Mouse (Mus musculus) heart, embryonic 10.5 days (tissue): ENCODE measurements around the gene Galnt13. TPM values are rescaled to one million over a fixed set of nuclear protein-coding genes. Genes with fewer than 3 reads are reported as not detected.
"Not testable (repeated sequence)": the region's sequence is repeated elsewhere in the genome, so short reads cannot be mapped to it uniquely, and the experiment has no call there.

Experiments
- DNase-seq: peaks from one replicate; pipeline ENCODE4 v3.0.0-alpha.2; 2017; ENCODE audit warnings: low spot score
- H3K27ac ChIP-seq: fragments of 300-500 bp; sonication (generic); 2 replicates; pipeline ENCODE4 v1.5.1; 2016; ENCODE audit warnings: mild to moderate bottlenecking
- H3K27me3 ChIP-seq: fragments of 300-500 bp; sonication (generic); 2 replicates; pipeline ENCODE4 v1.6.1; 2016; ENCODE audit warnings: mild to moderate bottlenecking; ENCODE audit not compliant: poor library complexity, insufficient read depth, severe bottlenecking
- H3K36me3 ChIP-seq: fragments of 300-500 bp; sonication (generic); 2 replicates; pipeline ENCODE4 v1.6.1; 2016; ENCODE audit warnings: mild to moderate bottlenecking, moderate library complexity
- H3K4me1 ChIP-seq: fragments of 300-500 bp; sonication (generic); 2 replicates; pipeline ENCODE4 v1.6.1; 2016; ENCODE audit warnings: mild to moderate bottlenecking
- H3K4me3 ChIP-seq: fragments of 300-500 bp; sonication (generic); 2 replicates; pipeline ENCODE4 v1.5.1; 2016; ENCODE audit warnings: mild to moderate bottlenecking, moderate library complexity
- H3K9me3 ChIP-seq: fragments of 300-500 bp; sonication (generic); 2 replicates; pipeline ENCODE4 v1.6.1; 2016; ENCODE audit warnings: mild to moderate bottlenecking, moderate library complexity
- WGBS: fragments of 180-500 bp; shearing (Covaris S2); methylation state at CpG from one replicate; pipeline ENCODE4 v1.1.7; 2016; 5-methylcytosine and 5-hydroxymethylcytosine counted together
- polyA plus RNA-seq: library from polyadenylated mRNA; unstranded; fragments of >200 nt; fragmentation: Nextera tagmentation; extraction: Ambion mirVana; gene quantifications from 2 replicates; pipeline ENCODE4 v1.2.1, GENCODE M21; 2016

Gene Galnt13
- polyA plus RNA-seq, 1 experiment from 2014 or later, result 0.15 TPM

DNA sequence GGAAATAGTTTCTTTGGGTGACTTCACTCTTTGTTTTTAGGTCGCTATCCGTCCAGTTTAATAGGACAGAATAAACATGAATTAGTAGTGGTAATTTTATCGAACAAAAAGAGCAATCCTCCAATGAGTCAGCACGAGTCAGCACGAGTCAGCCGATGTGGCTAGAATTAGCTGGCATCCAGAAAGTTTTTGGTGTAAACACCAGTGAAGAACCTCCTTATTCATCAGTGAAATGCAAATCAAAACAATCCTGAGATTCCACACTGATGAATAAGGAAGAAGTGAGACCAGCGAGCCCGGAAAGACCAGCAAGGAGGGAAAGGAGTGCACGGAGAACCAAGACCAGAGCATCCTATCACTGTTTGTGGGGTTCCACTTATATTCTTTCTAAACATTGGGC is 131.5 kb downstream of the Galnt13 start:
- no peaks in the 10 kb centered on the region for H3K36me3 ChIP-seq
- no peak overlapping the region for H3K4me3 ChIP-seq
- H3K27me3 ChIP-seq, result no peaks in the 10 kb centered on the region
- no peak for DNase-seq
- WGBS, result 84% methylated on average over 9 of the region's 9 CpGs
- no peaks in the 10 kb centered on the region for H3K4me1 ChIP-seq
- H3K9me3 ChIP-seq, result no peaks in the 10 kb centered on the region
- no peak overlapping the region for H3K27ac ChIP-seq

DNA sequence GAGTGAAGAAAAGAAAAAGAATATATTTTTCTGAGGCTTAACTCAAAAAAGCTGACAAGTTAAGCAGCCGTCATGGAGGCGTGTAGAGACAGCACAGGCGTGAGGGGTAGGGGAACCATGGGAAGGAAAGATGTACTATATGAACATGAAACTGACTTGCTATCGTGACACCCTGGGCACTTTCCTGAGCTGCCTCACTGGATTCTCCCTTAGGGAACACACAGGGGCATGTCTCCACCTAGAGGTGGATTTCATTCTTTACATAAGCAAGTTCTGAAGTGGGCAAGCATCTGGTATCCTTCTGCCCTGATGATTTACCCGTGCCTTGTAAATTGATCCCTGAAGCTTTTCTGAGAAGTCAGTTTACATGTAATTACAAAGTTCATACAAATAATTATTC is 277.7 kb downstream of the Galnt13 start:
- no CpG with 5 or more reads among the region's 5 CpGs for WGBS
- not testable (repeated sequence) for DNase-seq

DNA sequence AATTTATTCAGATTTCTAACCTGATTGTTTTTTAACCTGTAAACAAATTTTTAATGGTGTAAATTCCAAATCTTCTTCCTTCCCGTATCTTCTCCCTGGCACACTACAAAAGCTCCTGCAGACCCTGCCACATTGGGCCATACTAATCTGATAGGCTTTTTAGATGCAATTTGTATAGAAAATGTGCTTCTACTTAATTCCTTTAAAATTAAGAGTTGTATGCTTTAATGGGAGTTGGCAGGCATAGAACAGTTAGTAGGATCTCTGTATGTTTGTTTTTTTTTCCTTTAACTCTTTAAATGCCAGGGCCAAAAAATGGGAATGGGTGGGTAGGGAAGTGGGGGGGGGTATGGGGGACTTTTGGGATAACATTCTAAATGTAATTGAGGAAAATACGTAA is 315.1 kb downstream of the Galnt13 start:
- Histone ChIP-seq H3K4me3 (no peak overlapping the region), H3K9me3 (no peaks in the 10 kb centered on the region), H3K27ac (no peak overlapping the region), H3K27me3 (no peaks in the 10 kb centered on the region), H3K36me3 (no peaks in the 10 kb centered on the region), H3K4me1 (no peaks in the 10 kb centered on the region)
- WGBS, result 71% methylated on average over 2 of the region's 2 CpGs
- no peak for DNase-seq

More for the DNA sequence above, 277.7 kb downstream of the Galnt13 start:
- H3K4me3 ChIP-seq, H3K27me3 ChIP-seq, H3K9me3 ChIP-seq, H3K27ac ChIP-seq, H3K4me1 ChIP-seq, H3K36me3 ChIP-seq: not testable (repeated sequence)

GRCm38 (mm10) chr2:54759781-54760180 is 323.7 kb downstream of the Galnt13 start:
- Histone ChIP-seq H3K27ac (no peak overlapping the region), H3K4me1 (no peaks in the 10 kb centered on the region), H3K36me3 (no peaks in the 10 kb centered on the region), H3K27me3 (no peaks in the 10 kb centered on the region), H3K4me3 (no peak overlapping the region), H3K9me3 (no peaks in the 10 kb centered on the region)
- no peak for DNase-seq
- 21% methylated on average over 4 of the region's 4 CpGs for WGBS

GRCm38 (mm10) chr2:54778790-54779273 is 342.7 kb downstream of the Galnt13 start:
- no peaks in the 10 kb centered on the region for H3K27me3 ChIP-seq
- no peak overlapping the region for H3K4me3 ChIP-seq
- 88% methylated on average over 2 of the region's 2 CpGs for WGBS
- DNase-seq, result no peak
- H3K27ac ChIP-seq, result no peak overlapping the region
- H3K36me3 ChIP-seq, result no peaks in the 10 kb centered on the region
- H3K9me3 ChIP-seq, result no peaks in the 10 kb centered on the region
- H3K4me1 ChIP-seq, result no peaks in the 10 kb centered on the region

DNA sequence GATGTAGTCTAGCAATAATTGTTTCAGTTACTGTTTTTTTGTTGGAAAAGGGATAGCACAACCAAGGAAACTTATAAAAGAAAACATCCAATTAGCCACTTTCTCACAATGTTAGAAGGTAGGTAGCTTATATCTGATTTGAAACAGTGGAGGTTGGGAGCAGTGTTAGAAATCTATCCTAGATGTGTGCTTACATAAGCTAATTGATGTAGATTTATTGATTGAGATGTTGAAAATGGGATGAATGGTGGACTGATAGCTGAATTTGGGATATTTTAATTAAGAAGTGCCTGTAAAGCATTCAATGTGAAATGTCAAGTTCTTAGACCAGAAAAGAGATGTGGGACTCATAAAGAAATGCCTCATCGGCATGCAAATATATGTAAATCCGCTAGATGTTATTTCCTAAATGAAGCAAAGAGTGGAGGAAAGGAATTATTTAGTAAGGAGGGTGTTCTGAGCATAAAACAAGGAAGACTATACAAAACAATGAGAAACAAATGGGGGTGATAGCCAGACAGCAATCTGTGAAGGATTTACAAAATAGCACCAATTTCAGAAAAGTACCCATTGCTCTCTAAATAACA is 377.6 kb downstream of the Galnt13 start:
- WGBS, result 77% methylated on average over 2 of the region's 2 CpGs
- Histone ChIP-seq H3K4me1 (no peaks in the 10 kb centered on the region), H3K9me3 (no peaks in the 10 kb centered on the region), H3K4me3 (no peak overlapping the region), H3K27ac (no peak overlapping the region), H3K27me3 (no peaks in the 10 kb centered on the region), H3K36me3 (no peaks in the 10 kb centered on the region)
- no peak for DNase-seq

DNA sequence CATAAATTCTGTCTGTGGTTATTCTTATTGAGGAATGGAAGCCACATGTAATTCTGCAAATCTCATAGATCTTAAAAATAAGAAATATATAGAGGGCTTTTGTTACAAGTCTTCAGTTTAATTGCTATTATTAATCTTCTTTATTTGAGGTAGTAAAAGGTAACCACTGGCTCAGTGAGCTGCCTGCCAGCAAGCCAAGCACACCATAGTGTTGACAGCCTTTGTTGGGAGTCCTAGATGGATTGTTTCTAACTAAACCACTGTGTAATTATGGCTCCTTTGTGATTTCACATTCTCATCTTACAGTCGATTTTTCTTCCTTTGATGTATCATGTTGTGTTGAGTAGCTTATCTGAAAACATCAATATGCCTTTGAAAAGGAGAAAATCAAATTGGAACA is 405.1 kb downstream of the Galnt13 start:
- Histone ChIP-seq H3K4me3 (no peak overlapping the region), H3K36me3 (no peaks in the 10 kb centered on the region), H3K9me3 (no peaks in the 10 kb centered on the region), H3K27me3 (no peaks in the 10 kb centered on the region), H3K4me1 (no peaks in the 10 kb centered on the region), H3K27ac (no peak overlapping the region)
- WGBS, result 37% methylated on average over 1 of the region's 1 CpGs
- DNase-seq, result no peak

DNA sequence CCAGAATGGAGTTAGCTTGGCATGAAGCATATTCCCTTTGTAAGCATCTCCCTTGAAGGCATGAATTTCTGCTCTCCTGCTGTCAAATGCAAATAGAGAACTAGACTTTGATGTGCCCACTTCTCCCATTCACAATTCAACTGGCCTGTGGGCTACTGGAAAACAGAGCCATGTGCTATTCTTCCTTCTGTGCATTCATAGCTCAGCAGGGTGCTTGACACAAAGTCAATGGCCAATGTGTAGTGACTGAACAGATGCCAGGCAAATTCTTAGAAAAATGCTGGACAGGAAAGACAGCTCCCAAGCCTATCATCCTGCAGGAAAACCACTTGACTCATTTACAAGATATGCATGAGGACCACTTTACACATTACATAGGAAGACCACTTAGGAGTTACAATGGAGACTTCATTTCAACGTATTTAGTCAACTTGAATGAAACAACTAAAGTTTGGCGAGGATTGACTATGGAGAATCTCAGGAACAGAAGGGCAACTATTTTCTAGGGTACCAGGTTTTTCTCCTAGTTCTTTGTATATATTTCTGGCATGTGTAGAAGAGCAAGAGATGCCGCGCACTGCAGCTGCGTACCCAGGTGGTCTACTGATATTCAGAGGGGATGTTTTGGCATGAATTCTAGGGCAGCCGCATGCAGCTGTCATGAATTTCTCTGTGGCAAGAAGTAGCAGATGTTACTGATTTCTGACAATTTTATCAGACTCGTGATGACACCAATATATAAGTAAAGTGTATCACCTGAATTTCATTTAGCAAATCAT is 470.4 kb downstream of the Galnt13 start:
- H3K36me3 ChIP-seq, result no peaks in the 10 kb centered on the region
- no peaks in the 10 kb centered on the region for H3K9me3 ChIP-seq
- H3K27ac ChIP-seq, result no peak overlapping the region
- 83% methylated on average over 7 of the region's 7 CpGs for WGBS
- no peak overlapping the region for H3K4me3 ChIP-seq
- no peaks in the 10 kb centered on the region for H3K4me1 ChIP-seq
- H3K27me3 ChIP-seq, result no peaks in the 10 kb centered on the region
- DNase-seq, result no peak

DNA sequence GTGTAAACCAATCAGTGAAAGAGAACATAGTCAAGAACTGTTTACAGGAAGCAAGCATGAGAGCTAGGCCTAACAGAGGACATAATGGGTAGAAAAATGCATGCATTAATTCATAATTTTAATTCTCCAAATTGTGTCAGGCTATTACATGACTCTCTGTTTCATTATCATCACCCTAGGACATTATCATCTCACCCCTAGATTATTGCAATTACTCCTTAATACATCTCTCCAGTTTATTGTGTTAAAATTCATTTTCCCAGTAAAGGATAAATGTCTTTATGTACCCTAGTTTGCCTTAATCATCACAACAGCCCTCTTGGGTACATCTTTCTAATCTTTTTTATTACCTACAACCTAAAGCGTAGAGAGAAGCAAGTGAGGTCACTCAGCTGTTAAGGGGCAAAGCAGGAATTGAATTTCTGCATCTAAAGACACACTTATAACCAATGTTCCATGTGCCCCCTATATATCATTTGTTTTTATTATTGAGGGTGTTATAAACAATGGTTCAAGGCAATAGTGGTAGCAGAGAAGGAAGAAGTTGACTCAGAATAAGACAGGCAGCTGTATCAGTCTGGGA is 479.1 kb downstream of the Galnt13 start:
- no peaks in the 10 kb centered on the region for H3K27me3 ChIP-seq
- no peaks in the 10 kb centered on the region for H3K36me3 ChIP-seq
- H3K9me3 ChIP-seq, result no peaks in the 10 kb centered on the region
- no peak for DNase-seq
- 87% methylated on average over 1 of the region's 1 CpGs for WGBS
- H3K4me1 ChIP-seq, result no peaks in the 10 kb centered on the region
- no peak overlapping the region for H3K27ac ChIP-seq
- H3K4me3 ChIP-seq, result no peak overlapping the region

DNA sequence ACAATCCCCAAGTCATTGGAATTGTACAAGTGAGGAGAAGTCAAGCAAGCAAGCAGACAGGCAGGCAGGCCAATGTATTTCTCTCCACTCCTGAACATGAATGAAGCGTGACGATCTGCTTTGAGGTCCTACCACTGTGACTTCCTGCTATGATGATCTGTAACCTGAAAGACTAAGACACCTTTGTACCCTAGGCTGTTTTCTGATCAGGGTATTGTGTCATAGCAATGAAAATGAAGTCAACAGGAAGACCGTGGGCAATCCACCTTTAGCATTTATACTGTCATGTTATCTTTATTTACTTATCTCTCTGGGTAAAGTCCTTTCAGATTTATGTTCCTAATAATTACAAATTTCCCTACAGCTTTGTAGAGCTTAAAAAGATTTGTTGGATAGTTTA is 500.3 kb downstream of the Galnt13 start:
- no peaks in the 10 kb centered on the region for H3K9me3 ChIP-seq
- no peaks in the 10 kb centered on the region for H3K36me3 ChIP-seq
- no peak for DNase-seq
- no peak overlapping the region for H3K4me3 ChIP-seq
- 88% methylated on average over 3 of the region's 3 CpGs for WGBS
- no peaks in the 10 kb centered on the region for H3K4me1 ChIP-seq
- H3K27me3 ChIP-seq, result no peaks in the 10 kb centered on the region
- no peak overlapping the region for H3K27ac ChIP-seq

GRCm38 (mm10) chr2:54937306-54937705 is 501.2 kb downstream of the Galnt13 start:
- H3K27ac ChIP-seq, result no peak overlapping the region
- H3K4me1 ChIP-seq, result no peaks in the 10 kb centered on the region

GRCm38 (mm10) chr2:54938075-54938474 is 502.0 kb downstream of the Galnt13 start:
- DNase-seq, result no peak
- Histone ChIP-seq H3K4me3 (no peak overlapping the region), H3K27ac (no peak overlapping the region), H3K9me3 (no peaks in the 10 kb centered on the region), H3K4me1 (no peaks in the 10 kb centered on the region), H3K27me3 (no peaks in the 10 kb centered on the region), H3K36me3 (no peaks in the 10 kb centered on the region)

More at GRCm38 (mm10) chr2:54937306-54937705, 501.2 kb downstream of the Galnt13 start:
- Histone ChIP-seq H3K4me3 (no peak overlapping the region), H3K9me3 (no peaks in the 10 kb centered on the region), H3K27me3 (no peaks in the 10 kb centered on the region), H3K36me3 (no peaks in the 10 kb centered on the region)
- DNase-seq, result no peak

- Histone ChIP-seq H3K27ac (no peak overlapping the region), H3K4me1 (no peaks in the 10 kb centered on the region), H3K27me3 (no peaks in the 10 kb centered on the region), H3K36me3 (no peaks in the 10 kb centered on the region), H3K4me3 (no peak overlapping the region), H3K9me3 (no peaks in the 10 kb centered on the region)
- DNase-seq, result no peak
- WGBS, result 82% methylated on average over 1 of the region's 1 CpGs
Observed at GRCm38 (mm10) chr2:54943386-54943785, 507.3 kb downstream of the Galnt13 start.
